Mouse (Mus musculus) left cerebral cortex, postnatal 10 days (tissue): ENCODE data around the gene Fcho1. TPM values are rescaled to one million over a fixed set of nuclear protein-coding genes. Genes with fewer than 3 reads are reported as not detected.
"Not testable (repeated sequence)": the region's sequence is repeated elsewhere in the genome, so short reads cannot be mapped to it uniquely, and the experiment has no call there.

Experiments used
- DNase-seq, 2 experiments: peaks; one replicate each; pipeline ENCODE4 v3.0.0; 2021 to 2022; ENCODE audit warnings: low spot score in 2 of 2, mixed read lengths in 1 of 2; ENCODE audit errors: extremely low spot score in 1 of 2
- intact Hi-C: fragments of 180-260 bp; cut with DNase I; formaldehyde crosslinking; loops from one replicate; pipeline ENCODE4 v1.15.1; 2025
- total RNA-seq, 2 experiments: library from RNA; stranded (reverse); gene quantifications; 2 replicates each; pipeline ENCODE4 v1.2.3; 2021

Gene Fcho1
- total RNA-seq, 2 experiments from 2014 or later, result 139 to 143 TPM

GRCm38 (mm10) chr8:71723047-71723551 is 2.4 kb downstream of the Fcho1 start:
- intact Hi-C loops, result no loop called here

GRCm38 (mm10) chr8:71719928-71720457 is 5.5 kb downstream of the Fcho1 start:
- intact Hi-C loops, result no loop called here
- peak; percentile 82 to 89 for DNase-seq

More at GRCm38 (mm10) chr8:71723047-71723551, 2.4 kb downstream of the Fcho1 start:
- no peak for DNase-seq

- intact Hi-C loops, result no loop called here
- peak in 1 of 2 experiments; percentile 66 for DNase-seq
Measured at GRCm38 (mm10) chr8:71719218-71719617, 6.3 kb downstream of the Fcho1 start.

DNA sequence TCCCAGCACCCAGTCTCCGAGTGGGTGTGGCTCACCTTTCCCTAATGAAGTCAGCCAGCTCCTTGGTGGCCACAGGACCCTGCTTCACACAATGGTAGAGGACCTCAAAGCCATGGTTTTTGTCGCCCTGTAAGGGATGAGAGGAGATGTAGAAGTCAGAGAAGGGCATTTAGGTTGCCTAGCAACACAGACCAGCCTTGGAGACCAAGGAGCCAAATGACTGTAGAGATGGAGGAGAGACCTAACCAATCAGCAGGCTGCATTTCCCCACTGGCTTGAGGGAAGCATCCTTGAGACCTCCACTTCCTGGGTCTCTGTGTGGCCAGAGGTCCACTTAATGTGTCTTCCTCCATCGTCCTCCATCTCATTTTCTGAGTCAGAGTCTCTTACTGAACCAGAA is 7.3 kb downstream of the Fcho1 start:
- intact Hi-C loops, result no loop called here
- DNase-seq, result no peak

DNA sequence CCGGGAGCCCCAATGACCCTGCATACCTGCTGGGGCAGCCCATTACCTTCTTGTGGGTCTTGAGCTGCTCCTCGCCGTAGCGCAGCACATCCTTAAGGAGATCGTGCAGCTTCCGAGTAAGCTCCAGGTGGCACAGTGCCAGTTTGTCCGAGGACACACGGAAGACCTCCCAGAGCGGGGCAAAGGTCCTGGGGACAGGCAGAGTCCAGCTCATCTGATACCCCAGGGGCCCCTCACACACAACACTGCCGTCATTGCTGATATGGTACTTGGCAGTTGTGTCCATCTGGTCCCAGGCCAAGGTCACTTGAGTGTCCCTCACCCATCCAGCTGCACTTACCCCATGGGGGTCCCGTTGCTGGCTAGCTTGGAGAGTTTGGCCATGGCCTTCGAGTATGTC is 8.4 kb downstream of the Fcho1 start:
- peak in 1 of 2 experiments; percentile 67 for DNase-seq
- intact Hi-C loops, result no loop called here

GRCm38 (mm10) chr8:71716561-71717053 is 8.9 kb downstream of the Fcho1 start:
- intact Hi-C loops, result no loop called here
- DNase-seq, result no peak

- intact Hi-C loops, result no loop called here
- no peak for DNase-seq
Measured at GRCm38 (mm10) chr8:71715531-71715930, 10.0 kb downstream of the Fcho1 start.

- intact Hi-C loops, result no loop called here
- no peak for DNase-seq
Measured at GRCm38 (mm10) chr8:71711574-71711973, 13.9 kb downstream of the Fcho1 start.

GRCm38 (mm10) chr8:71709800-71710446 is 15.6 kb downstream of the Fcho1 start:
- intact Hi-C loops, result loop anchor here (10.0 kb wide), 1 partner anchor 275 kb away; no protein-coding TSS in a partner anchor

GRCm38 (mm10) chr8:71709134-71709799 is 16.2 kb downstream of the Fcho1 start:
- intact Hi-C loops, result loop anchor here (10.0 kb wide), 1 partner anchor 276 kb away; no protein-coding TSS in a partner anchor
- no peak for DNase-seq

More at GRCm38 (mm10) chr8:71709800-71710446, 15.6 kb downstream of the Fcho1 start:
- DNase-seq, result peak; percentile 75 to 87

- intact Hi-C loops, result loop anchor here (10.0 kb wide), 1 partner anchor 277 kb away; no protein-coding TSS in a partner anchor
- no peak for DNase-seq
Measured at GRCm38 (mm10) chr8:71707874-71708273, 17.6 kb downstream of the Fcho1 start.

GRCm38 (mm10) chr8:71703400-71703799 is 22.1 kb downstream of the Fcho1 start:
- DNase-seq, result not testable (repeated sequence)
- intact Hi-C loops, result loop anchor here (10.0 kb wide), 1 partner anchor 281 kb away; no protein-coding TSS in a partner anchor

- DNase-seq, result no peak
- intact Hi-C loops, result loop anchor here (10.0 kb wide), 1 partner anchor 282 kb away; no protein-coding TSS in a partner anchor
Measured at GRCm38 (mm10) chr8:71702923-71703322, 22.6 kb downstream of the Fcho1 start.

- intact Hi-C loops, result loop anchor here (10.0 kb wide), 1 partner anchor 283 kb away; no protein-coding TSS in a partner anchor
- no peak for DNase-seq
Measured at GRCm38 (mm10) chr8:71702087-71702432, 23.5 kb downstream of the Fcho1 start.

GRCm38 (mm10) chr8:71701414-71702086 is 24.0 kb downstream of the Fcho1 start, which contains the start of gene B3gnt3:
Gene B3gnt3 (minus strand): TSS chr8:71701789.
- intact Hi-C loops, result loop anchor here (10.0 kb wide), 1 partner anchor 283 kb away; no protein-coding TSS in a partner anchor
- DNase-seq, result no peak

DNA sequence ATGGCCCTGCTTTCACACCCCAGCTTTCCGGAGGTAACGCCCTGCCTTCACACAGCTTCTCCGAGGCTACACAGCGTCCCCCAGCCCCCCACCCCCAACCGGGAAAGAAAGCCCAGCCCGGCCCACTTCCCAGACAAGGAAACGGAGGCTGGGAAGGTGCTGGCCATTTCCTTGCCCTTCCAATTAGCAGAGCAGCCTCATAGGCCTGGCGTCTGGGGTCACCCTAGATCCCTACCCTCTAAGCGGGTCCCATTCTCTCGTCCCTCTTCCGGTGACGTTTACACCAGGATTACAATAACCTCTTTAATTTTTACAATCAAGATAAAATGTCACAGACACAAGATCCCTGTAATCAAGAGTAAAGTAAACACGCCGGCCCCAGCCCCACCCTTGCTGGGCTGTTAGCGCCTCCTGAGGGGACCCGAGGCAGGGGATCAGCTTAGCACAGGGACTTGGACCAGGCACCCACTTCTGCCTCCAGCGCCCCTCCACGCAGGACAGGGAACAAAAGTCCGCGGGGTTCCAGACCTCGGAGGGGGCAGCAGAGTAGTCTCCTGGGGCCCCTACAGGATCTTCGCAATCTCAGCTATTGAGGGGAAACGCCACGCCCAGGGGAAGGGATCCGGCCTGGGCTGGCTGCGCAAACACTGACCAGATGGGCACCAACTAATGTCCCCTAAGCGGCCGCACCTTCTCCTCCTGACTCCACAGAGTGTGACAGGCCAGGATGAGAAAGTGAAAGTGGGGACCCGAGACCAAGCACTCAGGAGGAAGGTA is 24.8 kb downstream of the Fcho1 start:
- intact Hi-C loops, result loop anchor here (10.0 kb wide), 1 partner anchor 284 kb away; no protein-coding TSS in a partner anchor
- DNase-seq, result peak in 1 of 2 experiments; percentile 33

- DNase-seq, intact Hi-C loops: not testable (repeated sequence)
Measured at GRCm38 (mm10) chr8:71695456-71695855, 30.1 kb downstream of the Fcho1 start.
